9 mouse cellular contexts compared by ENCODE assay signal in the genomic region with DNA sequence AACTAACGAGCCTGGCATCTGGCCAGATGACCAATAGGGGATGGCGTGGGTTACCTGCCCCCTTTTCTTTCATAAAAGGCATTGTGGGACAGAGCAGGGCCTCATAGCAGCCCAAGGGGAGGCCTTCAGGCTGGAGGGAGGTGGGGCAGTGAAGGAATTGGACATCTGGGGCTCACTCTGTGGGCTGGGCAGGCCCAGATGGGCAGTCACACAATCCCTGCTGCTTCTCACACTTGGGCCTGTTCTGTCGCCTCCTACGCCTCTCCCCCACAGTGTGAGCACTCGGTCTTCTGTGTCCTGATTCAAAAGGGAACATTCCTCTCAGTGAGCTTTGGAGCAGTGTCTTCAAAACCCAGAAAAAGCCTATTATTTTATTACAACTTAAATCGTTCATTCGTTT. TPM values are rescaled to one million over a fixed set of nuclear protein-coding genes. Genes with fewer than 3 reads are reported as not detected.
DNase-seq lines count a peak whose midpoint lies in the region; ATAC-seq and TF ChIP-seq lines count a peak whose summit lies in the region.
"Had no signal": no experiment of that assay in that cellular context is flagged by ENCODE, and none has a peak within 500 bp of the region (broad histone marks: within the 10 kb centered on the region; RNA-seq: fewer than 3 reads in every experiment).

No protein-coding gene starts in this region.

- TF ChIP-seq CTCF in lung, embryonic 14.5 days (IDR thresholded peaks at IDR 0.05; ENCODE audit: low read depth) = no peak
- TF ChIP-seq CTCF in lung, adult 2 months (IDR thresholded peaks at IDR 0.05; ENCODE audit: insufficient read depth, low read length) = no peak

- no peaks in the 10 kb centered on the region for H3K36me3 ChIP-seq in lung, embryonic 14.5 days (ENCODE audit: insufficient read depth)
- H3K36me3 ChIP-seq in myocyte (ENCODE audit: control insufficient read depth, insufficient read depth) = no peaks in the 10 kb centered on the region
- no peaks in the 10 kb centered on the region for H3K36me3 ChIP-seq in midbrain, embryonic 11.5 days (ENCODE audit: control insufficient read depth, insufficient read depth, low read length)
- H3K36me3 ChIP-seq: neural tube, embryonic 12.5 days had no signal

- H3K79me2 ChIP-seq in myocyte (ENCODE audit: control insufficient read depth, insufficient read depth) = no peaks in the 10 kb centered on the region

- no peak overlapping the region for H3K4me2 ChIP-seq in lung, embryonic 14.5 days
- peak overlapping the region; percentile 53 for H3K4me2 ChIP-seq in myocyte (ENCODE audit: low read depth)
- no peak overlapping the region for H3K4me2 ChIP-seq in midbrain, embryonic 11.5 days
- H3K4me2 ChIP-seq: neural tube, embryonic 12.5 days had no signal

- no peak overlapping the region for H3ac ChIP-seq in myocyte (ENCODE audit: control insufficient read depth, insufficient read length)

- 0 out of 2 replicates have a peak, but pooled peaks cover 3% of the 10 kb centered on the region for H3K4me1 ChIP-seq in lung, embryonic 14.5 days (ENCODE audit: insufficient read depth)
- H3K4me1 ChIP-seq in lung, adult 2 months (ENCODE audit: control insufficient read depth, insufficient read depth, low read length) = no peaks in the 10 kb centered on the region
- H3K4me1 ChIP-seq in midbrain, embryonic 11.5 days (ENCODE audit: control insufficient read depth, insufficient read depth, low read length) = peaks cover 6% of the 10 kb centered on the region; the same call in 1 of the 2 replicates

- H3K9ac ChIP-seq in lung, embryonic 14.5 days = no peak overlapping the region
- H3K9ac ChIP-seq in midbrain, embryonic 11.5 days (ENCODE audit: low read length) = no peak overlapping the region

- peak; percentile 25 for DNase-seq in lung, embryonic 14.5 days
- no peak for DNase-seq in lung, adult 2 months
- peak; percentile 64 to 70 for DNase-seq in cerebellum, postnatal 36 days
- peak; percentile 86 for DNase-seq in layer of hippocampus, adult 11-12 months (ENCODE audit: low spot score)
- no peak for DNase-seq in midbrain, embryonic 11.5 days (ENCODE audit: low spot score, missing footprints)
- no peak for DNase-seq in spleen, postnatal 14 days (ENCODE audit: low spot score in 2 of 2)

- H3K27me3 ChIP-seq in lung, embryonic 14.5 days (ENCODE audit: insufficient read depth, low read length) = no peaks in the 10 kb centered on the region
- H3K27me3 ChIP-seq in myocyte (ENCODE audit: control insufficient read depth, insufficient read depth, insufficient read length) = no peaks in the 10 kb centered on the region
- H3K27me3 ChIP-seq in midbrain, embryonic 11.5 days (ENCODE audit: control insufficient read depth, insufficient read depth, low read length) = no peaks in the 10 kb centered on the region
- H3K27me3 ChIP-seq: neural tube, embryonic 12.5 days had no signal

- WGBS in lung, embryonic 14.5 days = 52% methylated on average over 7 of the region's 7 CpGs
- WGBS in lung, adult 2 months = 69% methylated on average over 7 of the region's 7 CpGs
- WGBS in midbrain, embryonic 11.5 days = 50% methylated on average over 7 of the region's 7 CpGs

- ATAC-seq in lung, embryonic 14.5 days (ENCODE audit: insufficient read depth) = 0 out of 2 replicates have a peak, but pooled peaks have one; percentile 49
- ATAC-seq in erythroblast, adult 5-6 weeks (replicated peaks; ENCODE audit: low FRiP score, poor library complexity, severe bottlenecking) = no peak
- no peak for ATAC-seq in midbrain, embryonic 11.5 days (ENCODE audit: low FRiP score)

- no peak for TF ChIP-seq POLR2A in lung, adult 2 months (IDR thresholded peaks at IDR 0.05; ENCODE audit: borderline replicate concordance, extremely low read depth, low read depth, low read length)
- no peak for TF ChIP-seq POLR2A in myocyte (IDR thresholded peaks at IDR 0.05; ENCODE audit: insufficient read length, low read depth)

- H3K27ac ChIP-seq in lung, embryonic 14.5 days (ENCODE audit: low read depth) = no peak overlapping the region
- no peak overlapping the region for H3K27ac ChIP-seq in midbrain, embryonic 11.5 days (ENCODE audit: low read depth, low read length)
- H3K27ac ChIP-seq: neural tube, embryonic 12.5 days had no signal

- H3K9me3 ChIP-seq in lung, embryonic 14.5 days (ENCODE audit: low read depth, low read length) = no peaks in the 10 kb centered on the region
- no peaks in the 10 kb centered on the region for H3K9me3 ChIP-seq in midbrain, embryonic 11.5 days (ENCODE audit: control insufficient read depth, low read length)
- H3K9me3 ChIP-seq: neural tube, embryonic 12.5 days had no signal

- H3K4me3 ChIP-seq in lung, embryonic 14.5 days (ENCODE audit: low read depth, low read length) = no peak overlapping the region
- no peak overlapping the region for H3K4me3 ChIP-seq in lung, adult 2 months (replicated peaks; ENCODE audit: extremely low read depth, low read depth, low read length)
- H3K4me3 ChIP-seq in myocyte = no peak overlapping the region
- no peak overlapping the region for H3K4me3 ChIP-seq in midbrain, embryonic 11.5 days (ENCODE audit: low read depth, low read length)
- H3K4me3 ChIP-seq: neural tube, embryonic 12.5 days had no signal

TF ChIP-seq in myocyte, 11 proteins besides CTCF, POLR2A, EP300 and RAD21:
- no peak for TF ChIP-seq MYOD1 (IDR thresholded peaks at IDR 0.05; ENCODE audit: control insufficient read depth in 1 of 3, insufficient read length in 2 of 3, low read depth in 2 of 3)
- TF ChIP-seq TCF12 (IDR thresholded peaks at IDR 0.05; ENCODE audit: insufficient read depth, poor library complexity, severe bottlenecking) = no peak
- TF ChIP-seq USF1 (IDR thresholded peaks at IDR 0.05; ENCODE audit: low read depth) = no peak
- no peak for TF ChIP-seq REST (IDR thresholded peaks at IDR 0.05; ENCODE audit: insufficient read depth, insufficient read length)
- no peak for TF ChIP-seq MAX (IDR thresholded peaks at IDR 0.05; ENCODE audit: low read depth)
- no peak for TF ChIP-seq TCF3 (IDR thresholded peaks at IDR 0.05; ENCODE audit: insufficient read length, low read depth)
- no peak for TF ChIP-seq CEBPB (IDR thresholded peaks at IDR 0.05; ENCODE audit: insufficient read depth, poor library complexity, severe bottlenecking)
- TF ChIP-seq E2F4 (IDR thresholded peaks at IDR 0.05; ENCODE audit: insufficient read depth) = no peak
- no peak for TF ChIP-seq POLR2AphosphoS2 (IDR thresholded peaks at IDR 0.05; ENCODE audit: insufficient read length, low read depth)
- TF ChIP-seq MYOG (IDR thresholded peaks at IDR 0.05; ENCODE audit: control insufficient read depth in 1 of 3, insufficient read depth in 1 of 3, insufficient read length in 2 of 3, low read depth in 2 of 3) = no peak
- TF ChIP-seq SRF (IDR thresholded peaks at IDR 0.05; ENCODE audit: control insufficient read depth, insufficient read length, low read depth) = no peak
TF ChIP-seq in myocyte: peak in this region for 0.

RNA-seq across cellular contexts. Expression of gene Ddo, which starts 8.5 kb away (rescaled TPM):
- polyA plus RNA-seq in lung, embryonic 14.5 days (2014; fragmentation: Nextera tagmentation; extraction: Ambion mirVana) = 1.8 and 2.7 TPM in 2 replicates
- polyA plus RNA-seq in lung, adult 2 months (2012; rRNA removed) = 9.1 and 11.3 TPM in 2 replicates
- 0.07 TPM for polyA plus RNA-seq in myocyte (2012; fragmentation: generic; extraction: Trizol)
- not detected in 2 replicates for total RNA-seq in erythroblast, adult 5-6 weeks (2015; ENCODE audit: low replicate concordance)
- not detected in 2 replicates for total RNA-seq in erythroblast, adult 5-6 weeks (2017; ENCODE audit: low replicate concordance)
- polyA plus RNA-seq in midbrain, embryonic 11.5 days (2014; fragmentation: Nextera tagmentation; extraction: Ambion mirVana) = 0.08 and 0.18 TPM in 2 replicates

RNA-seq across cellular contexts. Expression of gene Mettl24, which starts 44.8 kb away (rescaled TPM):
- polyA plus RNA-seq in lung, embryonic 14.5 days (2014; fragmentation: Nextera tagmentation; extraction: Ambion mirVana) = 3.5 and 3.6 TPM in 2 replicates
- 16.9 and 18.2 TPM in 2 replicates for polyA plus RNA-seq in lung, adult 2 months (2012; rRNA removed)
- polyA plus RNA-seq in myocyte (2012; fragmentation: generic; extraction: Trizol) = 0.34 TPM
- not detected in 2 replicates for total RNA-seq in erythroblast, adult 5-6 weeks (2015; ENCODE audit: low replicate concordance)
- not detected in 2 replicates for total RNA-seq in erythroblast, adult 5-6 weeks (2017; ENCODE audit: low replicate concordance)
- polyA plus RNA-seq in midbrain, embryonic 11.5 days (2014; fragmentation: Nextera tagmentation; extraction: Ambion mirVana) = 0.53 and 0.65 TPM in 2 replicates

Comparison
In these comparisons a context has a peak if more than half of its experiments do, and no peak if none do; other contexts are left out.
1. DNase-seq: peak in lung, embryonic 14.5 days (single experiment), cerebellum, postnatal 36 days (2 of 2) and layer of hippocampus, adult 11-12 months (single experiment); none in lung, adult 2 months (single experiment), midbrain, embryonic 11.5 days (single experiment) and spleen, postnatal 14 days (0 of 2).